Mouse (Mus musculus): Measurements from ENCODE around the gene Mxd1.

DNA sequence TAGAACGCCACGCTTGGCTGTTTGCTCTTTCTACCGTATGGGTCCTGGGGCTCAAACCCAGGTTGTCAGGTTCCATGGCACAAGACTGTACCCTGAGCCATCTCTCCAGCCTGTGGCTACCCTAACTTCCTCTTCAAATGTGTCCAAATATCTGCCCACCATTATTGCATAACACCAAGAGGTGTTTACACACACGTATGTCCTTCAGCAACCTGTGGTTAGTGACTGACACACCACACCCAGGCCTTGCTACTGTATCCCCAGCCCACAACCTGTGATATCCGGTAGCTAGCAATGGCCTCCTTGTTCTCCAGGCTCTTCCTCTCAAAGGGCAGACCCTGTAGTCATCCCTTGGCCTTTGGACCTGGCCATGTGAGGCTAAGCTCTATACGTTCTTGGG is 59.7 kb downstream of the Mxd1 start:
- TF ChIP-seq CTCF (IDR thresholded peaks at IDR 0.05; ENCODE audit: extremely low read depth, insufficient read length, insufficient replicate concordance, low read depth, low read length) (no peak), POLR2A (IDR thresholded peaks at IDR 0.05; ENCODE audit: low read depth, low read length) (no peak)

Data from small intestine, adult 2 months (tissue).